10 mouse cellular contexts compared by ENCODE assay signal in the genomic region with DNA sequence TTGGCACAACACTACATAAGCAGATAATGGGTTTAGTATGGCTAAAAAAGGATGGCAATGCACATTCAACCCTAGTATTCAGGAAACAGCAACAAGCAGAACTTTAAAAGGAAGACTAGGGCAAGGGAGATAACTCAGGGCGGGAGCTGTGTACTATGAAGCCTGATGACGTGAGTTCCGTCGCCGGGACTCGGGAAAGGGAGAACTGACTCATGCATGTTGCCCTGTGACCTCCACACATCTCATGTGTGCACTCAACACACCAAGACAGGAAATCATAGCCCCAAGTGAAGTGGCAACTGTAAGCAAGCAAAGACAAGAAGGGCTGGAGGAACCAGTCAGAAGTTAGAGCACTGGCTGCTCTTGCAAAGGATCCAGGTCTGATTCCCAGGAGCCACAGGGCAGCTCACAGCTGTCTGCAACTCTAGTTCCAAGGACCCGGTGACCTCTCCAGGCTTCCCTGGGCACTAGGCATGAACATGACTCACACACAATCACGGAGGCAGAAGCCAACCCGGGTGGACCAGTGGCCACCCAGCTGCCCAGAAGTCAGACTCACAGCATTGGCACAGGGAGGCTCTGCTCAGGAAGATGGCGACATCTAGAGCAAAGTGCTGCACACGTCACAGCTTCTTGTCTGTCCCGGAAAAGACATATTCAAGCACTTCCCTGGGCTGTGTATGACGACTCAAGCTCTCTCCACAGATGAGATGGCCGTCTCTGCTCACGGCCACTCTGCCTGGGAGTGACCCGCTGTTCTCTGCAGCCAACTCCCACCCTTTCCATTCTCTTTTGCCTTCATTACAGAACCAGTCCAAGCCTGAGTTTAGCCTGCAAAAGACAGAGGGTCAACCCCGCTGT. TPM values are rescaled to one million over a fixed set of nuclear protein-coding genes. Genes with fewer than 3 reads are reported as not detected.
DNase-seq lines count a peak whose midpoint lies in the region; ATAC-seq lines count a peak whose summit lies in the region.
"Had no signal": no experiment of that assay in that cellular context is flagged by ENCODE, and none has a peak within 500 bp of the region (broad histone marks: within the 10 kb centered on the region; RNA-seq: fewer than 3 reads in every experiment).

No protein-coding gene starts in this region.

- WGBS in kidney, embryonic 16.5 days, result 74% methylated on average over 17 of the region's 17 CpGs
- 85% methylated on average over 17 of the region's 17 CpGs for WGBS in hindbrain, embryonic 14.5 days

- no peak overlapping the region for H3K27ac ChIP-seq in kidney, embryonic 16.5 days (ENCODE audit: low read length)
- no peak overlapping the region for H3K27ac ChIP-seq in hindbrain, embryonic 14.5 days
- H3K27ac ChIP-seq: embryonic facial prominence, embryonic 12.5 days had no signal

- H3K9ac ChIP-seq in kidney, embryonic 16.5 days (replicated peaks; ENCODE audit: low read length), result no peak overlapping the region; the same call in 1 of the 2 replicates
- H3K9ac ChIP-seq in hindbrain, embryonic 14.5 days, result no peak overlapping the region
- H3K9ac ChIP-seq: embryonic facial prominence, embryonic 12.5 days had no signal

- no peak overlapping the region for H3K4me3 ChIP-seq in kidney, embryonic 16.5 days (ENCODE audit: low read length)
- peak overlapping the region; percentile 79 for H3K4me3 ChIP-seq in megakaryocyte, embryonic 14.5 days (replicated peaks)
- no peak overlapping the region for H3K4me3 ChIP-seq in hindbrain, embryonic 14.5 days (replicated peaks; ENCODE audit: low read length)
- H3K4me3 ChIP-seq: embryonic facial prominence, embryonic 12.5 days had no signal

- ATAC-seq in kidney, embryonic 16.5 days (ENCODE audit: low FRiP score, low TSS enrichment), result no peak
- ATAC-seq in erythroid progenitor cell, adult 5-6 weeks (replicated peaks; ENCODE audit: low FRiP score, poor library complexity, severe bottlenecking), result 0 out of 2 replicates have a peak, but pooled peaks have one; percentile 26
- no peak for ATAC-seq in hindbrain, embryonic 14.5 days (ENCODE audit: low FRiP score)

- DNase-seq in kidney, adult 11 months, result peak; percentile 55
- peak; percentile 55 for DNase-seq in Muller cell, postnatal 12 days (ENCODE audit: inconsistent ontology term)
- DNase-seq in MN1 (ENCODE audit: low spot score), result no peak
- no peak for DNase-seq in hindbrain, embryonic 14.5 days (ENCODE audit: low spot score)
- no peak for DNase-seq in cerebellum, adult 11 months
- DNase-seq: midbrain, embryonic 14.5 days had no signal

- H3K4me1 ChIP-seq in kidney, embryonic 16.5 days (ENCODE audit: insufficient read depth, low read length), result peaks cover 18% of the 10 kb centered on the region
- H3K4me1 ChIP-seq in megakaryocyte, embryonic 14.5 days, result peaks cover 90% of the 10 kb centered on the region
- H3K4me1 ChIP-seq in hindbrain, embryonic 14.5 days (replicated peaks; ENCODE audit: control insufficient read depth, insufficient read depth, low read length), result no peaks in the 10 kb centered on the region

- H3K27me3 ChIP-seq in kidney, embryonic 16.5 days (ENCODE audit: insufficient read depth, low read length), result no peaks in the 10 kb centered on the region
- no peaks in the 10 kb centered on the region for H3K27me3 ChIP-seq in megakaryocyte, embryonic 14.5 days (replicated peaks)
- H3K27me3 ChIP-seq in hindbrain, embryonic 14.5 days (ENCODE audit: control insufficient read depth, insufficient read depth, low read length), result no peaks in the 10 kb centered on the region
- H3K27me3 ChIP-seq: embryonic facial prominence, embryonic 12.5 days had no signal

- no peaks in the 10 kb centered on the region for H3K9me3 ChIP-seq in kidney, embryonic 16.5 days (ENCODE audit: low read length)
- H3K9me3 ChIP-seq in megakaryocyte, embryonic 14.5 days, result no peaks in the 10 kb centered on the region
- H3K9me3 ChIP-seq in hindbrain, embryonic 14.5 days (ENCODE audit: control insufficient read depth, low read length), result no peaks in the 10 kb centered on the region
- H3K9me3 ChIP-seq: embryonic facial prominence, embryonic 12.5 days had no signal

- H3K36me3 ChIP-seq in kidney, embryonic 16.5 days (ENCODE audit: insufficient read depth, low read length), result no peaks in the 10 kb centered on the region
- H3K36me3 ChIP-seq in megakaryocyte, embryonic 14.5 days (replicated peaks; ENCODE audit: low read length), result no peaks in the 10 kb centered on the region
- no peaks in the 10 kb centered on the region for H3K36me3 ChIP-seq in hindbrain, embryonic 14.5 days (replicated peaks; ENCODE audit: control insufficient read depth, insufficient read depth)
- H3K36me3 ChIP-seq: embryonic facial prominence, embryonic 12.5 days had no signal

- no peak overlapping the region for H3K4me2 ChIP-seq in kidney, embryonic 16.5 days (replicated peaks; ENCODE audit: low read depth, low read length)
- H3K4me2 ChIP-seq in hindbrain, embryonic 14.5 days (replicated peaks), result no peak overlapping the region
- H3K4me2 ChIP-seq: embryonic facial prominence, embryonic 12.5 days had no signal

RNA-seq across cellular contexts. Expression of a gene that starts 35.3 kb away (rescaled TPM):
- 0.71 and 2.1 TPM in 2 replicates for polyA plus RNA-seq in kidney, embryonic 16.5 days (2015; fragmentation: Nextera tagmentation; extraction: Ambion mirVana)
- total RNA-seq in erythroid progenitor cell, adult 5-6 weeks (2015; ENCODE audit: low replicate concordance), result not detected in 2 replicates
- total RNA-seq in erythroid progenitor cell, adult 5-6 weeks (2017; ENCODE audit: low replicate concordance), result not detected in 2 replicates
- 0.13 TPM in 1 of 2 replicates, not detected in the other for polyA plus RNA-seq in megakaryocyte, embryonic 14.5 days (2012; ENCODE audit: insufficient read depth, low replicate concordance)
- polyA plus RNA-seq in hindbrain, embryonic 14.5 days (2014; fragmentation: Nextera tagmentation; extraction: Ambion mirVana), result 608 and 616 TPM in 2 replicates

RNA-seq across cellular contexts. Expression of a gene that starts 35.8 kb away (rescaled TPM):
- polyA plus RNA-seq in kidney, embryonic 16.5 days (2015; fragmentation: Nextera tagmentation; extraction: Ambion mirVana), result 77.5 and 89.4 TPM in 2 replicates
- total RNA-seq in erythroid progenitor cell, adult 5-6 weeks (2015; ENCODE audit: low replicate concordance), result 26.4 and 41.4 TPM in 2 replicates
- total RNA-seq in erythroid progenitor cell, adult 5-6 weeks (2017; ENCODE audit: low replicate concordance), result 34.8 and 47.9 TPM in 2 replicates
- 2.1 and 11.7 TPM in 2 replicates for polyA plus RNA-seq in megakaryocyte, embryonic 14.5 days (2012; ENCODE audit: insufficient read depth, low replicate concordance)
- 84.9 and 93.8 TPM in 2 replicates for polyA plus RNA-seq in hindbrain, embryonic 14.5 days (2014; fragmentation: Nextera tagmentation; extraction: Ambion mirVana)

Comparison
In these comparisons a context has a peak if more than half of its experiments do, and no peak if none do; other contexts are left out.
1. DNase-seq: peak in kidney, adult 11 months (single experiment) and Muller cell, postnatal 12 days (single experiment); none in MN1 (single experiment), hindbrain, embryonic 14.5 days (single experiment) and cerebellum, adult 11 months (single experiment).
2. RNA of a gene that starts 35.3 kb away (polyA plus RNA-seq): 608 to 616 TPM in hindbrain, embryonic 14.5 days; 0.71 to 2.1 TPM in kidney, embryonic 16.5 days and 0.13 TPM in megakaryocyte, embryonic 14.5 days; every median in the first group is over 100 times any median in the second.